Mouse (Mus musculus): ENCODE measurements at regions not wholly inside any gene's neighbourhood (a gene's known extent, or its start where the extent isn't known, plus 50 kb on each side); places are given as distances from the start of the nearest gene placed in this dataset.

- TF ChIP-seq EP300 (IDR thresholded peaks at IDR 0.05; ENCODE audit: low read depth) (no peak), CTCF (IDR thresholded peaks at IDR 0.05; ENCODE audit: low read depth) (no peak)
- no peak for ATAC-seq
- H3K9ac ChIP-seq (replicated peaks) = no peak overlapping the region
- H3K4me2 ChIP-seq (ENCODE audit: low read depth, low read length) = no peak overlapping the region
- H3K27ac ChIP-seq (ENCODE audit: low read depth) = no peak overlapping the region
- 71% methylated on average over 9 of the region's 9 CpGs for WGBS (ENCODE audit: insufficient replicate concordance)
- no peak for DNase-seq
- no peaks in the 10 kb centered on the region for H3K9me3 ChIP-seq (ENCODE audit: low read length)
- H3K4me1 ChIP-seq (ENCODE audit: insufficient read depth) = no peaks in the 10 kb centered on the region
- no peak overlapping the region for H3K4me3 ChIP-seq (ENCODE audit: low read depth, low read length)
- H3K27me3 ChIP-seq (ENCODE audit: insufficient read depth, low read length) = no peaks in the 10 kb centered on the region
- H3K36me3 ChIP-seq (replicated peaks; ENCODE audit: insufficient read depth, low read length) = no peaks in the 10 kb centered on the region
Measured at GRCm38 (mm10) chr2:80870046-80870445, 253.0 kb downstream of the Nup35 start.

- H3K4me1 ChIP-seq (ENCODE audit: insufficient read depth) = no peaks in the 10 kb centered on the region
Measured at GRCm38 (mm10) chr2:80870458-80870857, 253.4 kb downstream of the Nup35 start.

DNA sequence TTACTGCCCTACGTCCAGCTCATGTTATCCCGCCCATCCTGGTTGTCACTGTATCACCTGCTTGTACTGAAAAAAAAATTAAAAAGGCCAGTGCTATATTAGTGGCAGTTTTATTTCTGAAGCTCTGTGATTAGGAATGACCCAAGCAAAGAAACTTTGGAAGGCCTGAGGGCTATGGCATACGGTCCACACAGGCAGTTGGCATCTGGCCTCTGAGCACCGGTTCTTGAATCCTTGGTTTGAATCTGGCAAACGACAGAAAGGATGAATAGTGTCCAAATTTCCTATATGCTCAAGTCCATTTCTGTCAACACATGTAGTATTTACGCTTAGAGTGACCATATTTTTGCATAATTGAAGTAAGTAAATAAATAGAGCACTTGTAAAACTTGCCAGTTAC, 254.3 kb downstream of the Nup35 start:
- 72% methylated on average over 6 of the region's 6 CpGs for WGBS (ENCODE audit: insufficient replicate concordance)

More at GRCm38 (mm10) chr2:80870458-80870857, 253.4 kb downstream of the Nup35 start:
- TF ChIP-seq CTCF (IDR thresholded peaks at IDR 0.05; ENCODE audit: low read depth) (no peak), EP300 (IDR thresholded peaks at IDR 0.05; ENCODE audit: low read depth) (no peak)
- Histone ChIP-seq H3K4me2 (ENCODE audit: low read depth, low read length) (no peak overlapping the region), H3K9me3 (ENCODE audit: low read length) (no peaks in the 10 kb centered on the region), H3K27me3 (ENCODE audit: insufficient read depth, low read length) (no peaks in the 10 kb centered on the region), H3K4me3 (ENCODE audit: low read depth, low read length) (no peak overlapping the region), H3K36me3 (replicated peaks; ENCODE audit: insufficient read depth, low read length) (no peaks in the 10 kb centered on the region), H3K27ac (ENCODE audit: low read depth) (no peak overlapping the region), H3K9ac (replicated peaks) (no peak overlapping the region)
- WGBS (ENCODE audit: insufficient replicate concordance) = 76% methylated on average over 6 of the region's 6 CpGs
- DNase-seq (no peak), ATAC-seq (no peak)

DNA sequence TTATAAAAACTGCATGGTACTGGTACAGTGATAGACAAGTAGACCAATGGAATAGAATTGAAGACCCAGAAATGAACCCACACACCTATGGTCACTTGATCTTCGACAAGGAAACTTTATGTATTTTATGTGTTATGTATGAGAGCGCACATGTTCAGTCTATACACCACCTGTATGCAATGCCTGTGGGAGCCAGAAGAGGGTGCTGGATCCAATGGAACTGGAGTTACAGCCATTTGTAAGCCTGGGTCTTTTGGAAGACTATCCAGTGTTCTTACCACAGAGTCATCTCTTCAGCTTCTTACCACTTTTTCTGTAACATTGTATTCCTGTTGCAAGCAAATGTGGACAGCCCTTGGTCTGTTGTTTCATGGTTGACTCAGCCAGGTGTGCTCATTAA, 261.4 kb downstream of the Nup35 start:
- DNase-seq (no peak), ATAC-seq (no peak)
- H3K4me2 ChIP-seq (ENCODE audit: low read depth, low read length) = no peak overlapping the region
- no peaks in the 10 kb centered on the region for H3K9me3 ChIP-seq (ENCODE audit: low read length)
- TF ChIP-seq CTCF (IDR thresholded peaks at IDR 0.05; ENCODE audit: low read depth) = peak; percentile 8; the same call in 1 of the 2 replicates
- TF ChIP-seq EP300 (IDR thresholded peaks at IDR 0.05; ENCODE audit: low read depth) = no peak
- H3K4me3 ChIP-seq (ENCODE audit: low read depth, low read length) = no peak overlapping the region
- no peaks in the 10 kb centered on the region for H3K36me3 ChIP-seq (replicated peaks; ENCODE audit: insufficient read depth, low read length)
- H3K9ac ChIP-seq (replicated peaks) = no peak overlapping the region
- WGBS (ENCODE audit: insufficient replicate concordance) = 91% methylated on average over 2 of the region's 2 CpGs
- H3K27ac ChIP-seq (ENCODE audit: low read depth) = no peak overlapping the region
- H3K4me1 ChIP-seq (ENCODE audit: insufficient read depth) = no peaks in the 10 kb centered on the region
- no peaks in the 10 kb centered on the region for H3K27me3 ChIP-seq (ENCODE audit: insufficient read depth, low read length)

More for the DNA sequence above, 254.3 kb downstream of the Nup35 start:
- Histone ChIP-seq H3K4me3 (ENCODE audit: low read depth, low read length) (no peak overlapping the region), H3K27ac (ENCODE audit: low read depth) (no peak overlapping the region), H3K4me1 (ENCODE audit: insufficient read depth) (no peaks in the 10 kb centered on the region), H3K9me3 (ENCODE audit: low read length) (no peaks in the 10 kb centered on the region), H3K9ac (replicated peaks) (no peak overlapping the region), H3K4me2 (ENCODE audit: low read depth, low read length) (no peak overlapping the region), H3K36me3 (replicated peaks; ENCODE audit: insufficient read depth, low read length) (no peaks in the 10 kb centered on the region), H3K27me3 (ENCODE audit: insufficient read depth, low read length) (no peaks in the 10 kb centered on the region)
- no peak for DNase-seq
- ATAC-seq = no peak
- TF ChIP-seq EP300 (IDR thresholded peaks at IDR 0.05; ENCODE audit: low read depth) (no peak), CTCF (IDR thresholded peaks at IDR 0.05; ENCODE audit: low read depth) (no peak)

DNA sequence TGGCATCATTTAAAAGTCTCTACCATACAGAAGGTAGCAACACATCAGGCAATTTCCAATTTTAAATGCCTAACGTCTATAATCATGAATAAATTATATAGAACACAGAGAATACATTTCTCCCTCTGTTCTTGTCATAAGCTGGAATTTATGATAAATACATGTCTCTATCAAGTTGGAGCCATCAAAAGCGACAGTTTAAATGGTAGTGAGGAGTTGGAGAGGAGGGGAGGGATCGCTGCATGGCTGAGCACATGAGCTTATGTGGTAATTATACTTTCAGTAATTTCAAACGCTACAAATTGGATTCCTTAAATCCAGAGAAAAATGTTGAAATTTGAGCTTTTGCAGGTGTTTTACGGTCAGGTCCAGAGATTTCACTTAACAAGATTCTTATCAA, 267.2 kb downstream of the Nup35 start:
- Histone ChIP-seq H3K4me3 (ENCODE audit: low read depth, low read length) (no peak overlapping the region), H3K36me3 (replicated peaks; ENCODE audit: insufficient read depth, low read length) (no peaks in the 10 kb centered on the region), H3K9ac (replicated peaks) (no peak overlapping the region), H3K27me3 (ENCODE audit: insufficient read depth, low read length) (no peaks in the 10 kb centered on the region), H3K27ac (ENCODE audit: low read depth) (no peak overlapping the region), H3K4me1 (ENCODE audit: insufficient read depth) (no peaks in the 10 kb centered on the region), H3K4me2 (ENCODE audit: low read depth, low read length) (no peak overlapping the region), H3K9me3 (ENCODE audit: low read length) (no peaks in the 10 kb centered on the region)
- DNase-seq (no peak), ATAC-seq (no peak)
- 72% methylated on average over 5 of the region's 5 CpGs for WGBS (ENCODE audit: insufficient replicate concordance)
- no peak for TF ChIP-seq EP300 (IDR thresholded peaks at IDR 0.05; ENCODE audit: low read depth)
- TF ChIP-seq CTCF (IDR thresholded peaks at IDR 0.05; ENCODE audit: low read depth) = no peak

GRCm38 (mm10) chr2:80902050-80902449, 285.0 kb downstream of the Nup35 start:
- WGBS (ENCODE audit: insufficient replicate concordance) = 60% methylated on average over 3 of the region's 3 CpGs
- ATAC-seq (no peak), DNase-seq (no peak)
- no peak overlapping the region for H3K27ac ChIP-seq (ENCODE audit: low read depth)
- no peak overlapping the region for H3K9ac ChIP-seq (replicated peaks)
- H3K27me3 ChIP-seq (ENCODE audit: insufficient read depth, low read length) = no peaks in the 10 kb centered on the region
- no peaks in the 10 kb centered on the region for H3K9me3 ChIP-seq (ENCODE audit: low read length)
- no peak overlapping the region for H3K4me2 ChIP-seq (ENCODE audit: low read depth, low read length)
- H3K36me3 ChIP-seq (replicated peaks; ENCODE audit: insufficient read depth, low read length) = no peaks in the 10 kb centered on the region
- H3K4me3 ChIP-seq (ENCODE audit: low read depth, low read length) = no peak overlapping the region
- H3K4me1 ChIP-seq (ENCODE audit: insufficient read depth) = no peaks in the 10 kb centered on the region
- TF ChIP-seq CTCF (IDR thresholded peaks at IDR 0.05; ENCODE audit: low read depth) = no peak
- no peak for TF ChIP-seq EP300 (IDR thresholded peaks at IDR 0.05; ENCODE audit: low read depth)

DNA sequence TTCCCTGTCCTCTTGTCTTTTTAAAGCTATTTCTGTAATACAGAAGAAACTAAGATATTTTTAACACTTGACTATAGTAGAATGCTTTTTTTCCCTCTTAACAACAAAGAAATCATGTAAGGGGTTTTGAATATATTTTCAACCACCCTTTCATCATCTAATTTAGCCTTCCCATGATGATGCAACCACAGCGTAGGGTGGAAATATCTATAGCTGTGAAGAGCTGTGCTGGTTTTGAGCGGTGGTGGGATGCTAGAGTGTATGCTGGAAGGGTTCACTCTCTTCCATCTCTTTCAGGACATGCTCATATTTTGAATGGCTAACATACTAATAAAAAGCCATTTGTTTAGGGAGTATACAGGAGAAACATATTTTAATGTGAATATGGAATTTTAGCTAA, 296.4 kb downstream of the Nup35 start:
- H3K27ac ChIP-seq (ENCODE audit: low read depth) = no peak overlapping the region
- no peak overlapping the region for H3K4me2 ChIP-seq (ENCODE audit: low read depth, low read length)
- H3K27me3 ChIP-seq (ENCODE audit: insufficient read depth, low read length) = no peaks in the 10 kb centered on the region
- H3K4me3 ChIP-seq (ENCODE audit: low read depth, low read length) = no peak overlapping the region
- WGBS (ENCODE audit: insufficient replicate concordance) = 74% methylated on average over 2 of the region's 2 CpGs
- no peaks in the 10 kb centered on the region for H3K9me3 ChIP-seq (ENCODE audit: low read length)
- ATAC-seq (no peak), DNase-seq (no peak)
- H3K36me3 ChIP-seq (replicated peaks; ENCODE audit: insufficient read depth, low read length) = no peaks in the 10 kb centered on the region
- no peak overlapping the region for H3K9ac ChIP-seq (replicated peaks)
- no peaks in the 10 kb centered on the region for H3K4me1 ChIP-seq (ENCODE audit: insufficient read depth)
- TF ChIP-seq CTCF (IDR thresholded peaks at IDR 0.05; ENCODE audit: low read depth) = no peak
- TF ChIP-seq EP300 (IDR thresholded peaks at IDR 0.05; ENCODE audit: low read depth) = no peak
